Mouse (Mus musculus) lung, adult 2 months (tissue): ENCODE measurements around the gene Gmds.

ENCODE experiments used
- CTCF ChIP-seq: fragments of 200-500 bp; IDR thresholded peaks from 2 replicates; pipeline ENCODE4 v1.5.1; 2011; ENCODE audit warnings: mild to moderate bottlenecking, low read length, control low read depth; ENCODE audit not compliant: insufficient read depth
- POLR2A ChIP-seq: fragments of 200-500 bp; IDR thresholded peaks from 2 replicates; pipeline ENCODE4 v1.6.1; 2011; ENCODE audit warnings: low read depth, mild to moderate bottlenecking, control low read depth, low read length, borderline replicate concordance; ENCODE audit errors: extremely low read depth

DNA sequence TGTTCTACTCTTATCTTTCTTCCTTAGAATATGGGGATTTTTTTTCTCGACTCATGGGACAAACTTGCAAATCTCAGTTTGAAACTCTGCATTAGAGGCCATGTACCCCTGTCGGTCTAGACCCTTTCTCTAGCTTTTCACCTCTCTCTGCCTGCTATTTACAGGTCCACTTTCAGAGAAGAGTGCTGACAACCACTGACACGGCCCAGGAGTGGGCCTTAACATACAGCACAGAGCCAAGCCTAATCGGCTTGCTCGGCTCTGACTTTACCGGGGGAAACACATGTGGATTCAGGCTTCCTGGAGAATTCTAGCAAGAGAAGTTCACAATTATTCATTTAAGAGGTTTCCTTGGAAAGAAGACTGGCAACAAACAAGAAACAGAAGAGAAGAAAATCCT is 517.5 kb downstream of the Gmds start:
- TF ChIP-seq CTCF (no peak), POLR2A (no peak)
